Mouse (Mus musculus): Measurements from ENCODE around the gene Lamp1. TPM values are rescaled to one million over a fixed set of nuclear protein-coding genes. Genes with fewer than 3 reads are reported as not detected.
A peak's percentile ranks its signal among the peaks of the same experiment; 100 is the strongest.

Gene Lamp1
- total and polyA plus RNA-seq, 2 experiments from 2014 or later, result 322 to 358 TPM

- Histone ChIP-seq H3K4me1 (ENCODE audit: insufficient read depth, low read length) (peaks cover 5% of the 10 kb centered on the region), H3K9ac (replicated peaks; ENCODE audit: low read length, poor library complexity, severe bottlenecking) (no peak overlapping the region), H3K9me3 (ENCODE audit: low read length) (no peaks in the 10 kb centered on the region), H3K4me3 (ENCODE audit: low read depth, low read length) (no peak overlapping the region), H3K4me2 (ENCODE audit: low read depth, low read length, poor library complexity, severe bottlenecking) (no peak overlapping the region), H3K27ac (ENCODE audit: low read depth, low read length) (no peak overlapping the region), H3K36me3 (ENCODE audit: insufficient read depth, low read length) (peaks cover 18% of the 10 kb centered on the region), H3K27me3 (ENCODE audit: insufficient read depth, low read length) (no peaks in the 10 kb centered on the region)
- ATAC-seq (ENCODE audit: low FRiP score) (no peak), DNase-seq (ENCODE audit: low spot score) (no peak)
- TF ChIP-seq CTCF (IDR thresholded peaks at IDR 0.05), result no peak
- WGBS, result 78% methylated on average over 12 of the region's 12 CpGs
Measured at GRCm38 (mm10) chr8:13156327-13157097, 2.4 kb upstream of the Lamp1 start.

- no peak for TF ChIP-seq CTCF (IDR thresholded peaks at IDR 0.05)
- Histone ChIP-seq H3K27ac (ENCODE audit: low read depth, low read length) (peak overlapping the region; percentile 84), H3K4me1 (ENCODE audit: insufficient read depth, low read length) (peaks cover 5% of the 10 kb centered on the region), H3K27me3 (ENCODE audit: insufficient read depth, low read length) (no peaks in the 10 kb centered on the region), H3K9ac (replicated peaks; ENCODE audit: low read length, poor library complexity, severe bottlenecking) (peak overlapping the region; percentile 99), H3K4me3 (ENCODE audit: low read depth, low read length) (peak overlapping the region; percentile 99), H3K36me3 (ENCODE audit: insufficient read depth, low read length) (0 out of 2 replicates have a peak, but pooled peaks cover 5% of the 10 kb centered on the region), H3K9me3 (ENCODE audit: low read length) (no peaks in the 10 kb centered on the region), H3K4me2 (ENCODE audit: low read depth, low read length, poor library complexity, severe bottlenecking) (peak overlapping the region; percentile 81)
- DNase-seq (ENCODE audit: low spot score) (no peak), ATAC-seq (ENCODE audit: low FRiP score) (peak; percentile 65)
- 1% methylated on average over 46 of the region's 49 CpGs for WGBS
Measured at GRCm38 (mm10) chr8:13159377-13159881, 468 bp downstream of the Lamp1 start.

- Histone ChIP-seq H3K4me1 (ENCODE audit: insufficient read depth, low read length) (peaks cover 5% of the 10 kb centered on the region), H3K36me3 (ENCODE audit: insufficient read depth, low read length) (peaks cover 1% of the 10 kb centered on the region; the same call in 1 of the 2 replicates), H3K27ac (ENCODE audit: low read depth, low read length) (no peak overlapping the region), H3K4me2 (ENCODE audit: low read depth, low read length, poor library complexity, severe bottlenecking) (peak overlapping the region; percentile 81; the same call in 1 of the 2 replicates), H3K4me3 (ENCODE audit: low read depth, low read length) (no peak overlapping the region), H3K27me3 (ENCODE audit: insufficient read depth, low read length) (no peaks in the 10 kb centered on the region), H3K9me3 (ENCODE audit: low read length) (no peaks in the 10 kb centered on the region), H3K9ac (replicated peaks; ENCODE audit: low read length, poor library complexity, severe bottlenecking) (0 out of 2 replicates have a peak overlapping the region, but pooled peaks have one; percentile 99)
- 88% methylated on average over 3 of the region's 3 CpGs for WGBS
- DNase-seq (ENCODE audit: low spot score) (no peak), ATAC-seq (ENCODE audit: low FRiP score) (no peak)
- TF ChIP-seq CTCF (IDR thresholded peaks at IDR 0.05), result no peak
Measured at GRCm38 (mm10) chr8:13160691-13161090, 1.7 kb downstream of the Lamp1 start.

GRCm38 (mm10) chr8:13162098-13162497 is 3.1 kb downstream of the Lamp1 start:
- Histone ChIP-seq H3K4me3 (ENCODE audit: low read depth, low read length) (no peak overlapping the region), H3K27me3 (ENCODE audit: insufficient read depth, low read length) (no peaks in the 10 kb centered on the region), H3K4me2 (ENCODE audit: low read depth, low read length, poor library complexity, severe bottlenecking) (no peak overlapping the region), H3K36me3 (ENCODE audit: insufficient read depth, low read length) (peaks cover 9% of the 10 kb centered on the region; the same call in 1 of the 2 replicates), H3K9me3 (ENCODE audit: low read length) (no peaks in the 10 kb centered on the region), H3K27ac (ENCODE audit: low read depth, low read length) (no peak overlapping the region), H3K4me1 (ENCODE audit: insufficient read depth, low read length) (peaks cover 5% of the 10 kb centered on the region), H3K9ac (replicated peaks; ENCODE audit: low read length, poor library complexity, severe bottlenecking) (no peak overlapping the region)
- DNase-seq (ENCODE audit: low spot score) (no peak), ATAC-seq (ENCODE audit: low FRiP score) (no peak)
- no peak for TF ChIP-seq CTCF (IDR thresholded peaks at IDR 0.05)
- WGBS, result 72% methylated on average over 6 of the region's 6 CpGs

- ATAC-seq (ENCODE audit: low FRiP score) (no peak), DNase-seq (ENCODE audit: low spot score) (no peak)
- Histone ChIP-seq H3K9ac (replicated peaks; ENCODE audit: low read length, poor library complexity, severe bottlenecking) (no peak overlapping the region), H3K4me2 (ENCODE audit: low read depth, low read length, poor library complexity, severe bottlenecking) (no peak overlapping the region), H3K36me3 (ENCODE audit: insufficient read depth, low read length) (peaks cover 23% of the 10 kb centered on the region), H3K4me3 (ENCODE audit: low read depth, low read length) (no peak overlapping the region), H3K27ac (ENCODE audit: low read depth, low read length) (no peak overlapping the region), H3K4me1 (ENCODE audit: insufficient read depth, low read length) (peaks cover 5% of the 10 kb centered on the region), H3K27me3 (ENCODE audit: insufficient read depth, low read length) (no peaks in the 10 kb centered on the region), H3K9me3 (ENCODE audit: low read length) (no peaks in the 10 kb centered on the region)
- 92% methylated on average over 1 of the region's 1 CpGs for WGBS
- TF ChIP-seq CTCF (IDR thresholded peaks at IDR 0.05), result no peak
Measured at GRCm38 (mm10) chr8:13163563-13163962, 4.6 kb downstream of the Lamp1 start.

GRCm38 (mm10) chr8:13164361-13164760 is 5.4 kb downstream of the Lamp1 start:
- ATAC-seq (ENCODE audit: low FRiP score), result no peak
- peaks cover 31% of the 10 kb centered on the region for H3K36me3 ChIP-seq (ENCODE audit: insufficient read depth, low read length)
- no peak overlapping the region for H3K9ac ChIP-seq (replicated peaks; ENCODE audit: low read length, poor library complexity, severe bottlenecking)
- no peak overlapping the region for H3K4me3 ChIP-seq (ENCODE audit: low read depth, low read length)
- DNase-seq (ENCODE audit: low spot score), result no peak
- H3K27ac ChIP-seq (ENCODE audit: low read depth, low read length), result no peak overlapping the region
- no peaks in the 10 kb centered on the region for H3K27me3 ChIP-seq (ENCODE audit: insufficient read depth, low read length)
- H3K4me2 ChIP-seq (ENCODE audit: low read depth, low read length, poor library complexity, severe bottlenecking), result no peak overlapping the region
- 86% methylated on average over 5 of the region's 5 CpGs for WGBS
- H3K4me1 ChIP-seq (ENCODE audit: insufficient read depth, low read length), result peaks cover 5% of the 10 kb centered on the region
- no peak for TF ChIP-seq CTCF (IDR thresholded peaks at IDR 0.05)
- H3K9me3 ChIP-seq (ENCODE audit: low read length), result no peaks in the 10 kb centered on the region

Measured in midbrain, postnatal 0 days (tissue).